Mouse (Mus musculus) kidney, embryonic 14.5 days (tissue): ENCODE data around the gene Sh3glb1. TPM values are rescaled to one million over a fixed set of nuclear protein-coding genes. Genes with fewer than 3 reads are reported as not detected.
A peak's percentile ranks its signal among the peaks of the same experiment; 100 is the strongest.

Experiments used
- ATAC-seq: fragments of 200-750 bp; cut with Nextera tagmentation; 2 replicates; pipeline ENCODE4 v1.8.0; 2017; ENCODE audit warnings: moderate number of reproducible peaks, mild to moderate bottlenecking, moderate TSS enrichment, moderate library complexity; ENCODE audit not compliant: low FRiP score, low TSS enrichment
- H3K27ac ChIP-seq: fragments of 300-500 bp; sonication (generic); 2 replicates; pipeline ENCODE4 v1.5.1; 2014; ENCODE audit warnings: low read depth, mild to moderate bottlenecking, low read length, moderate library complexity, mixed read lengths
- H3K27me3 ChIP-seq: fragments of 300-500 bp; sonication (generic); 2 replicates; pipeline ENCODE4 v1.6.1; 2014; ENCODE audit warnings: mild to moderate bottlenecking, low read length; ENCODE audit not compliant: control insufficient read depth, insufficient read depth
- H3K36me3 ChIP-seq: fragments of 300-500 bp; sonication (generic); 2 replicates; pipeline ENCODE4 v1.6.1; 2014; ENCODE audit warnings: low read length, mixed read lengths; ENCODE audit not compliant: control insufficient read depth, insufficient read depth
- H3K4me1 ChIP-seq: fragments of 300-500 bp; sonication (generic); 2 replicates; pipeline ENCODE4 v1.6.1; 2014; ENCODE audit warnings: low read length, mixed read lengths; ENCODE audit not compliant: control insufficient read depth, insufficient read depth
- H3K4me2 ChIP-seq: fragments of 300-500 bp; sonication (generic); replicated peaks from 2 replicates; pipeline ENCODE4 v1.6.1; 2014; ENCODE audit warnings: low read depth, mild to moderate bottlenecking, low read length
- H3K4me3 ChIP-seq: fragments of 300-500 bp; sonication (generic); 2 replicates; pipeline ENCODE4 v1.5.1; 2014; ENCODE audit warnings: mild to moderate bottlenecking, low read length
- H3K9ac ChIP-seq: fragments of 300-500 bp; sonication (generic); 2 replicates; pipeline ENCODE4 v1.6.1; 2014; ENCODE audit warnings: low read depth, mild to moderate bottlenecking, low read length, moderate library complexity
- H3K9me3 ChIP-seq: fragments of 300-500 bp; sonication (generic); 2 replicates; pipeline ENCODE4 v1.6.1; 2016; ENCODE audit warnings: low read length; ENCODE audit not compliant: control insufficient read depth
- WGBS: fragments of 180-500 bp; shearing (Covaris S2); extraction: QIAGEN DNeasy Blood & Tissue Kit; methylation state at CpG from one replicate; pipeline ENCODE4 v1.1.7; 2014; 5-methylcytosine and 5-hydroxymethylcytosine counted together
- polyA plus RNA-seq: library from polyadenylated mRNA; unstranded; fragments of >200 nt; fragmentation: Nextera tagmentation; extraction: Ambion mirVana; gene quantifications from 2 replicates; pipeline ENCODE4 v1.2.1, GENCODE M21; 2014

Gene Sh3glb1
- polyA plus RNA-seq, 1 experiment from 2014 or later = 94.3 TPM

DNA sequence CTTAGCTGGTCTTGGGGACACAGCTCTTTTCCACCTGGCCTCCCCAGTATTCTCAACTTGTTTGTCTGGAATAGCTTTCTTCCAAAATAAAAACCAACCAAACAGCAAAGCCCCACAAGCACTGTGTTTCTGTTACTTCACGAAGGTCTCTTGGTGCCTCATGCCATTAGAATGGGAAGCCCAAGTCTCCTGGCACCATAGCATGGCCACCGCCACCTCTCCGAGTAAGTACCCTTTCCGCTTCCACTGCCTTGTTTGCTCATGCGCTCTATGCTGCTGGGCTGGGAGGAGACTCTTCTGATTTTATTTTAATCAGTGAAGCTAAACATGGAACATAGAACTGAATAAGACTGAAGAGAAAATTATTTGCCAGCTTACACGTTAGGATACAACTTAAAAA is 2.3 kb downstream of the Sh3glb1 start:
- H3K4me2 ChIP-seq = 0 out of 2 replicates have a peak overlapping the region, but pooled peaks have one; percentile 17
- peaks cover 27% of the 10 kb centered on the region for H3K4me1 ChIP-seq
- no peaks in the 10 kb centered on the region for H3K36me3 ChIP-seq
- H3K27me3 ChIP-seq = no peaks in the 10 kb centered on the region
- H3K9ac ChIP-seq = no peak overlapping the region
- 87% methylated on average over 6 of the region's 6 CpGs for WGBS
- no peak overlapping the region; the same call in 1 of the 2 replicates for H3K4me3 ChIP-seq
- no peak for ATAC-seq
- H3K9me3 ChIP-seq = no peaks in the 10 kb centered on the region
- H3K27ac ChIP-seq = no peak overlapping the region

GRCm38 (mm10) chr3:144717121-144717520 is 3.0 kb downstream of the Sh3glb1 start:
- no peak for ATAC-seq
- Histone ChIP-seq H3K4me3 (no peak overlapping the region), H3K4me2 (no peak overlapping the region), H3K9me3 (no peaks in the 10 kb centered on the region), H3K27ac (no peak overlapping the region), H3K36me3 (peaks cover 4% of the 10 kb centered on the region; the same call in 1 of the 2 replicates), H3K9ac (no peak overlapping the region), H3K4me1 (peaks cover 27% of the 10 kb centered on the region), H3K27me3 (no peaks in the 10 kb centered on the region)
- 80% methylated on average over 3 of the region's 3 CpGs for WGBS

GRCm38 (mm10) chr3:144715901-144716300 is 4.2 kb downstream of the Sh3glb1 start:
- no peaks in the 10 kb centered on the region for H3K9me3 ChIP-seq
- peaks cover 27% of the 10 kb centered on the region for H3K4me1 ChIP-seq
- no peak overlapping the region for H3K4me3 ChIP-seq
- no peak overlapping the region for H3K9ac ChIP-seq
- WGBS = 39% methylated on average over 9 of the region's 9 CpGs
- H3K27me3 ChIP-seq = no peaks in the 10 kb centered on the region
- no peak overlapping the region for H3K4me2 ChIP-seq
- no peak overlapping the region for H3K27ac ChIP-seq
- H3K36me3 ChIP-seq = peaks cover 11% of the 10 kb centered on the region; the same call in 1 of the 2 replicates
- no peak for ATAC-seq

DNA sequence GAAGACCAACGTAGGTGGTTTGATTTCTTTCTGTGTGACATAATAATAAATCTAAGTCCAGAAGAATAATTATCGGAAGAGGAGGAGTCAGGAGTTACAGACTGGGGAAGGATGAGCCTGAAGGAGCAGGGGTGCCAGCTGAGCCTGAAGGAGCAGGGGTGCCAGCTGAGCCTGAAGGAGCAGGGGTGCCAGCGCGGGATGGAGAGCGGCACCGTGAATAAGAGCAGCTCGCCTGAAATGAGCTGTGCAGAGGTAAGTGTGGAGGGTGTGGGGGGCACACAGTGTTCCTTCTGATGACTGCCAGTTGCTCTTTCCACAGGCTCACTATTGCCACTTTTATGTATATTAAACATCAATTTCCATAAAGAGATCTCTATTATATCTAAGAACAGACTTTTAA is 5.1 kb downstream of the Sh3glb1 start:
- no peaks in the 10 kb centered on the region for H3K27me3 ChIP-seq
- H3K9me3 ChIP-seq = no peaks in the 10 kb centered on the region
- H3K4me2 ChIP-seq = no peak overlapping the region
- H3K4me3 ChIP-seq = no peak overlapping the region
- H3K36me3 ChIP-seq = peaks cover 11% of the 10 kb centered on the region; the same call in 1 of the 2 replicates
- WGBS = 66% methylated on average over 7 of the region's 7 CpGs
- no peak for ATAC-seq
- H3K27ac ChIP-seq = no peak overlapping the region
- H3K9ac ChIP-seq = no peak overlapping the region
- peaks cover 27% of the 10 kb centered on the region for H3K4me1 ChIP-seq

DNA sequence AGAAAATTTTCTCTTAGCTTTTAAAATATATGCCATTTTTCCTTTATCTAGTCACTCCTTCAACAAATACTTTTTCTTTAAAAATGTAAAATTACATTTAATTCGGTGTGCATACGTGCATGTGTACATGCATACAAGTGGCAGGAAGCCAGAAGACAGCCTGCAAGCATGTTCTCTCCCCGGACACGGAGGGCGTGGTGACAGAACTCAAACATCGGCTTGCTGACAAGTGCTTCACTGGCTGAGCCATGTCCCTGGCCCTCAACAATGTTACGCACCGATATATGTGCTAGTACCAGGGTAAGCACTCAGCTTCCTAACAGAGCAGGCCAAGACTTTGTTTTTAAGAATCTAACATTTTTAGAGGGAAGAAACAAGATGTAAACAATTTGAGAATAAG is 5.5 kb downstream of the Sh3glb1 start:
- Histone ChIP-seq H3K9me3 (no peaks in the 10 kb centered on the region), H3K36me3 (peaks cover 11% of the 10 kb centered on the region; the same call in 1 of the 2 replicates), H3K4me2 (no peak overlapping the region), H3K4me3 (no peak overlapping the region), H3K27ac (no peak overlapping the region), H3K27me3 (no peaks in the 10 kb centered on the region), H3K9ac (no peak overlapping the region), H3K4me1 (peaks cover 27% of the 10 kb centered on the region)
- 88% methylated on average over 8 of the region's 8 CpGs for WGBS
- no peak for ATAC-seq

- 45% methylated on average over 7 of the region's 7 CpGs for WGBS
- Histone ChIP-seq H3K36me3 (peaks cover 13% of the 10 kb centered on the region; the same call in 1 of the 2 replicates), H3K27ac (no peak overlapping the region), H3K27me3 (no peaks in the 10 kb centered on the region), H3K4me3 (no peak overlapping the region), H3K9me3 (no peaks in the 10 kb centered on the region), H3K4me1 (peaks cover 27% of the 10 kb centered on the region), H3K4me2 (no peak overlapping the region), H3K9ac (no peak overlapping the region)
- no peak for ATAC-seq
These were observed 6.0 kb downstream of the Sh3glb1 start for GRCm38 (mm10) chr3:144714126-144714525.

GRCm38 (mm10) chr3:144711607-144712206 is 8.4 kb downstream of the Sh3glb1 start:
- H3K36me3 ChIP-seq = peaks cover 31% of the 10 kb centered on the region
- peaks cover 14% of the 10 kb centered on the region for H3K4me1 ChIP-seq
- WGBS = 87% methylated on average over 6 of the region's 6 CpGs
- no peak overlapping the region for H3K4me3 ChIP-seq
- no peak overlapping the region for H3K4me2 ChIP-seq
- no peaks in the 10 kb centered on the region for H3K9me3 ChIP-seq
- no peak overlapping the region for H3K9ac ChIP-seq
- ATAC-seq = no peak
- H3K27ac ChIP-seq = no peak overlapping the region
- no peaks in the 10 kb centered on the region for H3K27me3 ChIP-seq

GRCm38 (mm10) chr3:144708612-144709011 is 11.5 kb downstream of the Sh3glb1 start:
- Histone ChIP-seq H3K9ac (no peak overlapping the region), H3K9me3 (no peaks in the 10 kb centered on the region), H3K4me2 (no peak overlapping the region), H3K4me1 (no peaks in the 10 kb centered on the region), H3K27me3 (no peaks in the 10 kb centered on the region), H3K27ac (no peak overlapping the region), H3K36me3 (peaks cover 48% of the 10 kb centered on the region), H3K4me3 (no peak overlapping the region)
- 89% methylated on average over 5 of the region's 5 CpGs for WGBS
- ATAC-seq = no peak

DNA sequence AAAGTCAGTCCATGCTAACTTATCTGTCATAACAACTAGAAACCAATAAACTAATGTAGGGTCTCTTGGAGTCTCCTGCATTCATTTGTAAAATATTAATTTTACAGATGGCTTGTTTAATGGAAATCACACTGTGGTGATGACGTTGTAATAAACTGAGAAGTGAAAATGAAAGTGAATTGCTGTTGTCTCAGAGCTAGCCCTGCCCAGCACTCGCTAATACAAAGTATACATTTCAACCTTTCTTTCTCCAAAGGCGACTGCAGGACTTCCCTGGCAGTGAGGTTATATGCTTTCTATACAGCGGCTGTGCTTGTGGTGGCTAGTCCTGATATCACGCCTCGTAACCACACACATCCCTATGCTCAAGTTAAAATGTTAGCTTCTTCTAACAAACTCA is 16.2 kb downstream of the Sh3glb1 start:
- Histone ChIP-seq H3K4me3 (no peak overlapping the region), H3K27ac (no peak overlapping the region), H3K4me2 (no peak overlapping the region), H3K9me3 (no peaks in the 10 kb centered on the region), H3K4me1 (no peaks in the 10 kb centered on the region), H3K27me3 (no peaks in the 10 kb centered on the region), H3K36me3 (peaks cover 54% of the 10 kb centered on the region), H3K9ac (no peak overlapping the region)
- no peak for ATAC-seq
- WGBS = 91% methylated on average over 6 of the region's 6 CpGs
